Mouse (Mus musculus): ENCODE data around the gene Il12rb1. TPM values are rescaled to one million over a fixed set of nuclear protein-coding genes. Genes with fewer than 3 reads are reported as not detected.
A peak's percentile ranks its signal among the peaks of the same experiment; 100 is the strongest.
"Not testable (repeated sequence)": the region's sequence is repeated elsewhere in the genome, so short reads cannot be mapped to it uniquely, and the experiment has no call there.

Il12rb1 gene
- polyA plus RNA-seq, 1 experiment from 2014 or later = 0.80 TPM

DNA sequence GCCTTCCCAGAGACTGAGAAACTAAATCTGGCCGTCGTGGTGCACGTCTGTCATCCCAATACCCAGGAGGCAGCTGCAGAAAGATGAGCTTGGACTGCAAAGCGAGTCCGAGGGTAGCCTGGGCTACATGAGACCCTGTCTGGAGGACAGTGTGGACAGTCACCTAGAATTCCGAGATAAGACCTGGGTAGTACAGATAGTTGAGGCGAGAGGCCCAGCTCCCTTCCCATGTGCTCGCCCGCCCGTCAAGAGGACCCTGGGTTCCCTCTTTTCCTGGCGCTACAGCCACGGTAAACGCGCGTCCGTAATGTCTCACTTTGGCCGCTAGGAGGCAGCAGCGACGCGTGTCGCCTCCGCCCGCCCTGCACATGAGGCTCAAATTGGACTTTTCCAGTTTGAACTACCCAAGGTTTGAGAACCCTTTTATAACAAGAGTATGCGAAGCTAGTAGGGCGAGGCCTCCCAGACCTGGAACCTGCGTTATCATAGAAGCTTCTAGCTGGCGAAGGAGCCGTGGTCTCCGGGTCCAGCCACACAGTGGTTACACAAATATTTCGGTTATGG lies 13.2 kb downstream of the Il12rb1 start:
- no peak for TF ChIP-seq CTCF (IDR thresholded peaks at IDR 0.05)
- in situ Hi-C loops (cut with MboI; ENCODE audit: low pct_unique_long_range_greater_than_20kb) = no loop called here
- ATAC-seq (peak; percentile 41), DNase-seq (ENCODE audit: low read depth, low spot score) (no peak)
- POLR2A ChIA-PET = interaction anchor here (2.4 kb wide), 1 partner anchor 18 kb away, joined by 9 read pairs; the partner anchor contains the start of gene Arrdc2
- CTCF ChIA-PET = interaction anchor here (1.0 to 1.7 kb wide), 10 partner anchors 10 to 60 kb away, joined by 3 to 14 read pairs (median 5); partner anchors contain the start of genes Arrdc2 and Mpv17l2
- peaks cover 2% of the 10 kb centered on the region for H3K27me3 ChIP-seq

DNA sequence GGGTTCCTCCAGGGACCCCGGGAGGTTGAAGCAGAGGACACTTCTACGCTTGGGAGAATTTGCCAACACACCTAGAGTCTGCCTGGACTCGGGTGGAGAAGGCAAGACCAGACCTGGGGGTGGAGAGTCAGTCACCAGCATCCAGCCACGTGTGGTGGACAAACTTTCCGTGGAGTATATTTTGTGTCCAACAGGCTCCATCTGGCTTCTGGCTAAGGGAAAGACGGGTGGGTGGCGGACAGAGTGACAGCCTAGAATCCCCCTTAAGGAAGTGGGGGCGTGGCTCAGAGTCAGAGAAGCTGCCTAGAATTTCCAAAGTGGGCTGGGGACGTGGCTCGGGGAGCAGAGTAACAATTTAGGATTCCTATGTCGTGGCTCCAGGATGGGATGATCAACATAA lies 13.7 kb downstream of the Il12rb1 start:
- DNase-seq (ENCODE audit: low read depth, low spot score) (no peak), ATAC-seq (no peak)
- ChIA-PET POLR2A (interaction anchor here (2.4 kb wide), 1 partner anchor 17 kb away, joined by 9 read pairs; the partner anchor contains the start of gene Arrdc2), CTCF (interaction anchor here (1.0 to 1.7 kb wide), 10 partner anchors 10 to 61 kb away, joined by 3 to 14 read pairs (median 5); partner anchors contain the start of genes Arrdc2 and Mpv17l2)
- in situ Hi-C loops (cut with MboI; ENCODE audit: low pct_unique_long_range_greater_than_20kb) = no loop called here
- peaks cover 7% of the 10 kb centered on the region for H3K27me3 ChIP-seq
- TF ChIP-seq CTCF (IDR thresholded peaks at IDR 0.05) = no peak

DNA sequence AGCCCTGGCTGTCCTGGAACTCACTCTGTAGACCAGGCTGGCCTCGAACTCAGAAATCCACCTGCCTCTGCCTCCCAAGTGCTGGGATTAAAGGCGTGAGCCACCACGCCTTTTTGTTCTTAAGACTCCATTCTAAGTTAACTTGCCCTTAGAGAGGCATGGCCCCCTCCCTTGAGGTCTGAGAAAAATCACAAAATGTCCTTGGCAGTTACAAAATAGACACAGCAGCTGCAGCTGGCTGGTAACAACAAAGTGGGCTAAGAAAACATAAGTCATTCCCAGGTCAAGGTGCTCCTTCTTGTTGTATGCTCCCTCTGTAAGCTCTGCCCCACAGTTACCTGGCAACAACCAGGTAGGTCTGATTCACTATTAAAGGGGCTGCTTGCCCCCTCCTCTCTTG lies 14.3 kb downstream of the Il12rb1 start:
- ATAC-seq; in situ Hi-C loops (cut with MboI; ENCODE audit: low pct_unique_long_range_greater_than_20kb); DNase-seq (ENCODE audit: low read depth, low spot score); H3K27me3 ChIP-seq: not testable (repeated sequence)
- CTCF ChIA-PET = interaction anchor here (1.6 to 1.7 kb wide), 3 partner anchors 20 to 32 kb away, joined by 3 to 8 read pairs (median 6); no protein-coding TSS in a partner anchor
- POLR2A ChIA-PET = interaction anchor here (2.4 kb wide), 1 partner anchor 17 kb away, joined by 9 read pairs; the partner anchor contains the start of gene Arrdc2

DNA sequence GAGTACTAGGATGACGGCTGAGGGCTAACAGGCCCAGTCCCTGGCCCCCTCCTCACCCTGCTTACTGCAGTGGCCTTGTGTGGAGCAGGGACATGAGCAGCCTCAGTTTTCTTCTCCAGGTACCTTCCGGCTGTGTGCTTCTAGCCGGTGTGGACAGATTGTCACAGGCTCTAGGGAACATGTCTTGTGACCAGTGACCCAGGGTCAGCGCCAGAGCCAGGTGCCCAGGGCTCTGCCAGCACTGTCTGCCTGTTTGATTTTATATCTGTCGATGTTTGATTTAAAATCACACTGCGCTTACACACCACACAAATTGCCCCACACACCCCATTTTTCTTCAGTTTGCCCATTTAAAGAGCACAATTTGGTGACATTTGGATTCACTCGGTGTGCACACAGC lies 15.6 kb downstream of the Il12rb1 start:
- no peak for TF ChIP-seq CTCF (IDR thresholded peaks at IDR 0.05)
- no peak for ATAC-seq
- in situ Hi-C loops (cut with MboI; ENCODE audit: low pct_unique_long_range_greater_than_20kb) = no loop called here
- H3K27me3 ChIP-seq = peaks cover 8% of the 10 kb centered on the region
- no peak for DNase-seq (ENCODE audit: low read depth, low spot score)
- POLR2A ChIA-PET = interaction anchor here (2.4 kb wide), 1 partner anchor 15 kb away, joined by 9 read pairs; the partner anchor contains the start of gene Arrdc2
- CTCF ChIA-PET = interaction anchor here (2.6 kb wide), 1 partner anchor 21 kb away, joined by 10 read pairs; no protein-coding TSS in a partner anchor

DNA sequence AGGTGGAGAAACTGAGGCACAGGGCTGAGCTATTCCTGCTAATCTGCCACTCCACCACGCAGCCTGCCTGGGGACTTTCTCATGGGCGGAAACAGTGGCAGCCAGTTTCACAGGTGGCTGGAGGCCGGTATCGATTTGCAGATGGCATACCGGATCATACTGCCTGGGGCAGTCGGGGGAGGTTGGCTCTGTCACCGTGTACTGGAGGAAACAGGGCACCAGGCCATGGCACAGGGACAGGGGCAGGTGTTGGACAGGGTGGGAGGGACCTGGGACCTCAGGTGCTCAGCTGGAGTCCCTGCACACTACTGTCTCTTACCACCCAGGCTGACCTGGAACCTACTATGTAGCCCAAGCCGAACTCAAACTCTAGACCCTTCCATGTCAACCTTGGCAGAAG lies 17.6 kb downstream of the Il12rb1 start:
- CTCF ChIA-PET = no interaction called here
- TF ChIP-seq CTCF (IDR thresholded peaks at IDR 0.05) = no peak
- ATAC-seq (no peak), DNase-seq (ENCODE audit: low read depth, low spot score) (no peak)
- POLR2A ChIA-PET = interaction anchor here (1.1 kb wide), 1 partner anchor 13 kb away, joined by 3 read pairs; no protein-coding TSS in a partner anchor
- in situ Hi-C loops (cut with MboI; ENCODE audit: low pct_unique_long_range_greater_than_20kb) = no loop called here
- H3K27me3 ChIP-seq = peaks cover 8% of the 10 kb centered on the region

DNA sequence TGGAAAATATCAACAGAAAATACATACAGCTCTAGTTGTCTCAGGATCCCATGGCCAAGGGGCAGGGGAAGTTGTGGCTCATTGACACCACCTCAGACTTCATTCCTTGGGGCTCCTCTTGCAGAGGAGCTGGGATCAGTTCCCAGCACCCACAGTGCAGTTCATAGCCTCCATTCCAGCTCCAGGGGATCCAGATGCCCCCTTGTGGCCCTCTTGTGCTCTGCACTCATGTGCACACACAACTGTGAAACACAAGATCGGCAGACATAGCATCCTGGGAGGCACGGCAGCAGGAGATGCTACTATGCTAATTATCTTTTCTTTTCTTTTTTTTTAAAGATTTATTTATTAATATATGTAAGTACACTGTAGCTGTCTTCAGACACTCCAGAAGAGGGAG lies 18.8 kb downstream of the Il12rb1 start:
- no peak for TF ChIP-seq CTCF (IDR thresholded peaks at IDR 0.05)

DNA sequence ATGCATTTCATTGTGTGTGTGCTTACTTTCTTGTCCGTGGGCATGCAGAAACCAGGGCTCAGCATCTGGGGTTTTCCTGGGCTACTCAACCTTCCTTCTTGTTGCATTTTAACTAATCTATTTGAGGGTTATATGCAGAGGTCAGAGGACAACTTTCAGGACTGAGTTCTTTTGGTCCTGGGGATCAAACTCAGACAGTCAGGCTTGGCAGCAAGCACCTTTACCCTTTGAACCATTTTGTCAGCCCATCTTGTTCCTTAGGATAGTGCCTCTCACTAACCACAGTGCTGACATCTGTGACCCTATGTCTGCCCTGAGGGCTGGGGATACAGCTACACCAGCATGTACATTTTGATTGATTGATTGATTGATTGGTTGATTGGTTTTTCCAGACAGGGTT lies 19.5 kb downstream of the Il12rb1 start:
- DNase-seq (ENCODE audit: low read depth, low spot score) (no peak), ATAC-seq (no peak)
- no peak for TF ChIP-seq CTCF (IDR thresholded peaks at IDR 0.05)
- ChIA-PET POLR2A (no interaction called here), CTCF (interaction anchor here (1.0 to 1.4 kb wide), 2 partner anchors 12 to 17 kb away, joined by 5 to 6 read pairs; partner anchors contain the start of gene Arrdc2)
- peaks cover 8% of the 10 kb centered on the region for H3K27me3 ChIP-seq
- in situ Hi-C loops (cut with MboI; ENCODE audit: low pct_unique_long_range_greater_than_20kb) = no loop called here

More for the DNA sequence above, 18.8 kb downstream of the Il12rb1 start:
- in situ Hi-C loops (cut with MboI; ENCODE audit: low pct_unique_long_range_greater_than_20kb) = no loop called here
- ChIA-PET POLR2A (no interaction called here), CTCF (no interaction called here)
- H3K27me3 ChIP-seq = peaks cover 8% of the 10 kb centered on the region
- ATAC-seq (no peak), DNase-seq (ENCODE audit: low read depth, low spot score) (no peak)

DNA sequence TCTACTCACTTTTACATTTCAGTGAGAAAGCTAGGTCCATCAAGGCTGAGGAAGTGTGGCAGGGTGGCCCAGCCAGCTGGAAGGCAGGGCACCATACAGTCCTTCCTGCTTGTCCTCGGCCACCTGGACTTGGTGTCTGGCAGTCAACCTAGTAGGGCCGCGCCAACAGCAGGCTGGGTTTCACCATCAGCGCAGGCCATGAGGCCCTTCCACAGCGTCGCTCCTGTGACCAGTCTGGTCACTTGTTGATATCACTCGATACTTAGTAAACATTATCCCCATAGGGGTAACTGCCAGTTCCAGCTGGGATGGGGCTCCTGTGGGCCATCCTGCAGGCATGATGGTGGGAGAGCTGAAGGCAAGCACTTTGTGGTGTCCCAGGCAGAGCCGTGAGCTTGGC lies 23.3 kb downstream of the Il12rb1 start:
- CTCF ChIA-PET = interaction anchor here (1.0 to 3.3 kb wide), 3 partner anchors 10 to 14 kb away, joined by 3 to 14 read pairs (median 7); no protein-coding TSS in a partner anchor
- no peak for TF ChIP-seq CTCF (IDR thresholded peaks at IDR 0.05)
- ATAC-seq = no peak
- no peak for DNase-seq (ENCODE audit: low read depth, low spot score)
- in situ Hi-C loops (cut with MboI; ENCODE audit: low pct_unique_long_range_greater_than_20kb) = no loop called here
- POLR2A ChIA-PET = no interaction called here
- peaks cover 5% of the 10 kb centered on the region for H3K27me3 ChIP-seq

DNA sequence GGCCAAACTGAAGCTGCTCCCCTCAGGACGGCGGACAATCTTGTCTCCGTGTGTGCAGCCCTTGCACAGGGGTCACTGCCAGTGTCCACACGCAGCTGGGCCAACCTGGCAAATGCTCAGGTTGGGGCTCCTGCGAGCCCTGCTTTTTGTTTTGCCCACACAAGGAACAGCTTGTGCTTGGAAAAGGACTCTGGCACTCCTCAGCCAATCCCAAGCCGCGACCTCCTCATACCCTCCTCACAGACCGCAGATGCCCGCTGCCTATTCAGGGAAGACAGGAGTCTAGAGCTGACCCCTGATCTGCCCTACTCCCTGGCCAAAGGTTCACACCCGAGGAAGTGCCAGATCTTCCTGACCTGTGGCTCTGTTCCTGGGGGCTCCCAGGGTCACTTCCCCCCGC lies 24.1 kb downstream of the Il12rb1 start:
- POLR2A ChIA-PET = no interaction called here
- H3K27me3 ChIP-seq = no peaks in the 10 kb centered on the region
- in situ Hi-C loops (cut with MboI; ENCODE audit: low pct_unique_long_range_greater_than_20kb) = no loop called here
- ATAC-seq (no peak), DNase-seq (ENCODE audit: low read depth, low spot score) (no peak)
- no peak for TF ChIP-seq CTCF (IDR thresholded peaks at IDR 0.05)
- CTCF ChIA-PET = interaction anchor here (1.0 to 3.3 kb wide), 3 partner anchors 11 to 15 kb away, joined by 3 to 14 read pairs (median 7); no protein-coding TSS in a partner anchor

DNA sequence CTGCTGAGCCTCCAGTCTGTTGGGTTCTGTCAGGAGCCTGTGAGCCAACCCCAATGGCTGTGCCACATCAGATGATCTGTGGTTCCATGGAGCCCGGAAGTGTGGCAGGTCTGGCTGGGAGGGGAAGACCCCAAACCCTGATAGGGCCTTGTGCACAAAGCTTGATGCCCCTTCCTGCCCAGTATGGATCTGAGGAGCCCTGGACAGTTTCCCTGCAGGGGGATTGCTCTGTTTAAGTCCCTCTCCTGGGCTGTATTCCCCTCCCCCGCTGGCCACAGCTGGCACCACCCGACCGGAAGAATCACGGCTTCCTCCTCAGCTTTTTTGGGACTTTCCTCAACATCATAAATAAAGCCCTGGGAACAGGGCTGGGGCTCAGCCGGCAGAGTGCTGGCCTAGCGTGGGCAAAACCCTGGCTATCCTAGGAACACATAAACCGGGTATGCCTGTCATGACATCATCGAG lies 24.8 kb downstream of the Il12rb1 start:
- no peak for TF ChIP-seq CTCF (IDR thresholded peaks at IDR 0.05)
- ChIA-PET CTCF (interaction anchor here (3.3 kb wide), 1 partner anchor 12 kb away, joined by 14 read pairs; no protein-coding TSS in a partner anchor), POLR2A (no interaction called here)
- DNase-seq (ENCODE audit: low read depth, low spot score) (no peak), ATAC-seq (no peak)
- in situ Hi-C loops (cut with MboI; ENCODE audit: low pct_unique_long_range_greater_than_20kb) = no loop called here
- H3K27me3 ChIP-seq = no peaks in the 10 kb centered on the region

DNA sequence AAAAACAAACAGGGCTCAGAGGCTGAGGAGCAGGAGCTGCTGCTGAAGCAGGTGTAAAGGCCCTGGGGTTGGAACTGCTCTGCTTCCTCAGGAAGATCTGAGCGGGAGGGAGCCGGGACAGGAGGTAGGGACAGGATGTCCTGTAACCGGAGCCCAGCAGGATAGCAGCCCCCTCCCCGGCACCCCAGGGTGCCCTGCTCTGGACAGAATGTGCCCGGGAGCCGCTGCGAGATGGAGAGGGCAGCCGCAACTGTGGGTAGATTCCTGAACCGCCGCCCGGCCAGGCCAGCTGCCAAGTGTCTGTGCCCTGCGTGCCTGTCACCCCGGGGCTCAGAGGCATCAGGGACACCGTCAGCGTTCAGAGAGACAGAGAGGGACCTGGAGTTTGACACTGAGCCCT lies 25.3 kb downstream of the Il12rb1 start:
- POLR2A ChIA-PET = no interaction called here
- ATAC-seq (no peak), DNase-seq (ENCODE audit: low read depth, low spot score) (no peak)
- CTCF ChIA-PET = interaction anchor here (0.9 to 3.3 kb wide), 2 partner anchors 12 kb away, joined by 3 to 14 read pairs; no protein-coding TSS in a partner anchor
- no peak for TF ChIP-seq CTCF (IDR thresholded peaks at IDR 0.05)
- in situ Hi-C loops (cut with MboI; ENCODE audit: low pct_unique_long_range_greater_than_20kb) = no loop called here
- H3K27me3 ChIP-seq = no peaks in the 10 kb centered on the region

Measured in Patski (cell line).